Mouse (Mus musculus) G1E (cell line): ENCODE results near the gene Krba1. TPM values are rescaled to one million over a fixed set of nuclear protein-coding genes. Genes with fewer than 3 reads are reported as not detected.

ENCODE experiments used
- ATAC-seq: 2 replicates; pipeline ENCODE4 v1.8.0; 2016; ENCODE audit warnings: mild to moderate bottlenecking; ENCODE audit not compliant: insufficient number of reproducible peaks, poor library complexity, low FRiP score, severe bottlenecking; ENCODE audit errors: extremely low read depth
- DNase-seq: peaks from one replicate; pipeline ENCODE4 v3.0.0; 2012; ENCODE audit warnings: low spot score
- H3K27me3 ChIP-seq: 2 replicates; pipeline ENCODE4 v1.6.1; 2012; ENCODE audit warnings: mild to moderate bottlenecking, low read length, inconsistent platforms; ENCODE audit not compliant: insufficient read depth
- H3K36me3 ChIP-seq: replicated peaks from 2 replicates; pipeline ENCODE3; 2012; ENCODE audit warnings: mild to moderate bottlenecking, inconsistent platforms
- H3K4me1 ChIP-seq: 2 replicates; pipeline ENCODE4 v1.6.1; 2012; ENCODE audit warnings: low read depth, low read length, inconsistent platforms, mixed read lengths; ENCODE audit not compliant: insufficient read depth
- H3K4me3 ChIP-seq: 2 replicates; pipeline ENCODE4 v1.5.1; 2012; ENCODE audit warnings: low read depth, mild to moderate bottlenecking, inconsistent platforms, low read length, moderate library complexity, mixed read lengths
- H3K9me3 ChIP-seq: replicated peaks from 2 replicates; pipeline ENCODE4 v1.6.1; 2012; ENCODE audit warnings: inconsistent platforms
- CTCF ChIP-seq: IDR thresholded peaks from 2 replicates; pipeline ENCODE4 v1.5.1; 2012; ENCODE audit warnings: low read depth, low read length, inconsistent platforms, mixed read lengths
- GATA1 ChIP-seq: IDR thresholded peaks from 2 replicates; pipeline ENCODE4 v1.6.1; 2012; ENCODE audit warnings: borderline replicate concordance, low read length, inconsistent platforms, mixed read lengths
- GATA2 ChIP-seq: IDR thresholded peaks from 2 replicates; pipeline ENCODE4 v1.6.1; 2012; ENCODE audit warnings: low read depth, low read length, inconsistent platforms, borderline replicate concordance
- POLR2AphosphoS5 ChIP-seq: IDR thresholded peaks from 2 replicates; pipeline ENCODE4 v1.6.1; 2012; ENCODE audit warnings: low read depth, low read length, inconsistent platforms; ENCODE audit not compliant: insufficient replicate concordance
- TAL1 ChIP-seq: conservative IDR thresholded peaks from 2 replicates; pipeline ENCODE4 v1.6.1; 2012; ENCODE audit warnings: low read depth, low read length, inconsistent platforms, mixed read lengths
- polyA plus RNA-seq: library from polyadenylated mRNA; stranded (reverse); fragments of >175 nt; gene quantifications from 2 replicates; pipeline ENCODE4 v1.2.3, GENCODE M21; 2012
- total RNA-seq, 2 experiments: library from RNA; stranded (forward) in 1 of 2; stranded (reverse) in 1 of 2; fragments of 200-1000 nt in 1 of 2; fragments of >200 nt in 1 of 2; fragmentation: Nextera tagmentation in 1 of 2; gene quantifications; 2 replicates each; pipeline ENCODE4 v1.2.3; 2014 to 2017

Gene Krba1
- total and polyA plus RNA-seq, 3 experiments, result 0.33 TPM; not detected in 2

- H3K9me3 ChIP-seq, result no peaks in the 10 kb centered on the region
- ATAC-seq (no peak), DNase-seq (no peak)
- H3K27me3 ChIP-seq, result peaks cover 4% of the 10 kb centered on the region; the same call in 1 of the 2 replicates
- no peak overlapping the region for H3K4me3 ChIP-seq
- TF ChIP-seq POLR2AphosphoS5 (no peak), TAL1 (no peak), CTCF (no peak), GATA2 (no peak), GATA1 (no peak)
- no peaks in the 10 kb centered on the region for H3K4me1 ChIP-seq
- no peaks in the 10 kb centered on the region for H3K36me3 ChIP-seq
Observed at GRCm38 (mm10) chr6:48430748-48431147, 35.4 kb downstream of the Krba1 start.

DNA sequence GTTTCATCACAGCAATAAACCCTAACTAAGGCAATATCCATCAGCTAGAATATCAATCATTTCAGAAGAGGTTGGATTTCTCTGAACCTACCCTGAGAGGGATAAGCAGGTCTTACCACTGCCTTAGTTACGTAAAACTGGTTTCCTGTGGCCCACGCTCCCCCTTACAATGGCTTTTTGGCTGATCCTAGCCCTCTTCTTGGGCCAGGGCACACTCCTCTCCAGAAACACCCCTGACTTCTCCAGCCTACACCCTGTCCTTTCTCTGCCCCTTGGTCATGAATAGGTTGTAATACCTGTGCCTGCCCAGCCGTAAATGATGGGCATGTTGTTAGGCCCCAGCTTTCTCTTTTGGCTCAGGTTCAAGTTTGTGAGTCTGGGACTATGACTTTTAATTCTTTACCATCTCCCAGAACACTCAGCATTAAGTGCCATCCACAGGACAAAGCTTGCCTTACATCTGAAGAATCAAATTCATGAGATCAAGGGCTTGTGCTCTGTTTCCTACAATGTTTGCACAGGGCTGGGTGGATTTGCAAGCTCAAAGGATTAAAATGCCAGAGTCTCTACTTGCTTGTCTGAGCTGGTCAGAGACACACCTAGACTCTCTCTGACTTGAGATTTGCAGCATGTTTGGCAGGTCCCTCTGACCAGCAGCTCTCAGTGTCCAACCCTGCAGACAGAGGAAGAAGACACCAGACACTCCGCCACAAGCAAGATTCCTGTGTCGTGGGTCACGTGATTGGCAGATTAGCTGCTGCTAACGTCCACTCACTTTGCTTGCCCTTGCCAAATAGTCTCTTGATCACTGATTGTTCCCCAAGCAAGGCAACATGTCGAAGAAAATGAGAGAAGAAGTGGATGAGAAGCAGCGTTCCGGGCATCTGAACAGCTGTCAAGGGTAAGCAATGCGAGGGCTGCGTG lies 37.8 kb downstream of the Krba1 start:
- Histone ChIP-seq H3K4me1 (no peaks in the 10 kb centered on the region), H3K9me3 (no peaks in the 10 kb centered on the region), H3K27me3 (no peaks in the 10 kb centered on the region; the same call in 1 of the 2 replicates), H3K36me3 (no peaks in the 10 kb centered on the region), H3K4me3 (no peak overlapping the region)
- DNase-seq, result no peak
- TF ChIP-seq CTCF, result no peak
- no peak for TF ChIP-seq GATA2
- no peak for TF ChIP-seq POLR2AphosphoS5
- TF ChIP-seq TAL1, result no peak
- no peak for TF ChIP-seq GATA1
- no peak for ATAC-seq

- ATAC-seq (no peak), DNase-seq (no peak)
- Histone ChIP-seq H3K4me1 (no peaks in the 10 kb centered on the region), H3K36me3 (no peaks in the 10 kb centered on the region), H3K27me3 (no peaks in the 10 kb centered on the region; the same call in 1 of the 2 replicates), H3K9me3 (peaks cover 5% of the 10 kb centered on the region; the same call in 1 of the 2 replicates), H3K4me3 (no peak overlapping the region)
- TF ChIP-seq GATA2, result no peak
- no peak for TF ChIP-seq CTCF
- no peak for TF ChIP-seq TAL1
- TF ChIP-seq GATA1, result no peak
- no peak for TF ChIP-seq POLR2AphosphoS5
Observed at GRCm38 (mm10) chr6:48434651-48435050, 39.3 kb downstream of the Krba1 start.

DNA sequence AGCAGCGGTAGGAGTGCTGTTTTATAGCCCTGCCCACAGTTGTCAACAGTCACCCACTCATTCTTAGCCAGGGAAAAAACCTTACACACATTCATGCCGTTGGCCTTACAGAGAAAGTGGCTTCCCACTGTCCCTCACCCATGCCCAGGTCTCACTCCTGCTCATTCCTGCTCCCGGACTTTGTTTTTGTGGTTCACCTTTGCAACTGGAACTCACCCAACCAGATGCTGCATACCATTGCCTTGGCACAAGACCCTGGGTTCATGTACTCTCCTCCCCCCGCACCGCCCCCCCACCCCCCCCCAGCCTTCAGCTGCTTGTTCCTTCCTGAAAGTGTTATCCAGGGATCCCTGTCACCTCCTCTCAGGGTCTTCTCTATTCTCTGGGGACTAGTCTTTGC lies 39.7 kb downstream of the Krba1 start:
- ATAC-seq (no peak), DNase-seq (no peak)
- TF ChIP-seq CTCF (no peak), GATA2 (no peak), TAL1 (no peak), POLR2AphosphoS5 (no peak), GATA1 (no peak)
- Histone ChIP-seq H3K9me3 (peaks cover 5% of the 10 kb centered on the region; the same call in 1 of the 2 replicates), H3K27me3 (no peaks in the 10 kb centered on the region; the same call in 1 of the 2 replicates), H3K4me1 (no peaks in the 10 kb centered on the region), H3K4me3 (no peak overlapping the region), H3K36me3 (no peaks in the 10 kb centered on the region)

GRCm38 (mm10) chr6:48435706-48436349 lies 40.4 kb downstream of the Krba1 start:
- DNase-seq (no peak), ATAC-seq (no peak)
- H3K4me1 ChIP-seq, result no peaks in the 10 kb centered on the region
- TF ChIP-seq GATA1 (no peak), TAL1 (no peak), POLR2AphosphoS5 (no peak), GATA2 (no peak), CTCF (no peak)
- no peaks in the 10 kb centered on the region; the same call in 1 of the 2 replicates for H3K27me3 ChIP-seq
- H3K9me3 ChIP-seq, result peaks cover 5% of the 10 kb centered on the region; the same call in 1 of the 2 replicates
- H3K4me3 ChIP-seq, result no peak overlapping the region
- H3K36me3 ChIP-seq, result no peaks in the 10 kb centered on the region

GRCm38 (mm10) chr6:48437679-48438376 lies 42.4 kb downstream of the Krba1 start:
- TF ChIP-seq GATA1 (no peak), POLR2AphosphoS5 (no peak)
- Histone ChIP-seq H3K27me3 (no peaks in the 10 kb centered on the region; the same call in 1 of the 2 replicates), H3K9me3 (peaks cover 5% of the 10 kb centered on the region; the same call in 1 of the 2 replicates), H3K36me3 (no peaks in the 10 kb centered on the region), H3K4me1 (no peaks in the 10 kb centered on the region), H3K4me3 (no peak overlapping the region)
- ATAC-seq (no peak), DNase-seq (no peak)
